Mouse (Mus musculus) splenic B cell, adult 2 months (primary cell): ENCODE measurements around the gene Rtn4r.
"Not testable (repeated sequence)": the region's sequence is repeated elsewhere in the genome, so short reads cannot be mapped to it uniquely, and the experiment has no call there.

Experiments
- DNase-seq: peaks from one replicate; pipeline ENCODE4 v3.0.0-alpha.2; 2011; ENCODE audit warnings: low read depth, low spot score
- H3K27me3 ChIP-seq: 2 replicates; pipeline ENCODE4 v1.6.1; 2012; ENCODE audit warnings: mild to moderate bottlenecking, low read length, moderate library complexity, mixed read lengths; ENCODE audit not compliant: control insufficient read depth, poor library complexity, insufficient read depth, severe bottlenecking
- H3K36me3 ChIP-seq: 2 replicates; pipeline ENCODE4 v1.6.1; 2012; ENCODE audit warnings: mild to moderate bottlenecking, low read length, moderate library complexity, mixed read lengths; ENCODE audit not compliant: control insufficient read depth, poor library complexity, insufficient read depth, severe bottlenecking

Gene Rtn4r

DNA sequence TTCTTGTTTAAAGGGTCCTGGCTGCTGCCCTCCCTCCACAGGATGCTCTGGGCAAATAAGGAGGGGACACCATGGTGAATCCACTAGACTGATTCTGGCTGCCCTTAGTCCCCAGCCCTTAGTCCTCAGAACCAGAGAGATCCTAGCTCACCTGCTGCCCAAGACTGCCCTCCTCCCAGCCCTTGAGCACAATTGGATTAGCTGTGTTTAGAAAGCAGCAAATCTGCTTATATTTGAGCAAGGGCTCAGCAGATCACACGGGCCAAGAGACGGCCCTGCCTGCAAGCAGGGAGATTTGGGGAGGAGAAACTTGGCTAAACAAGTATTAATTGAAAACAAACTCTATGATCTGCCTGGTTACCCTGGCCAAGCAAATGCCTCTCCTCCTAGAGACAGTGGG lies 52.1 kb downstream of the Rtn4r start:
- Histone ChIP-seq H3K27me3 (no peaks in the 10 kb centered on the region), H3K36me3 (no peaks in the 10 kb centered on the region)
- no peak for DNase-seq

DNA sequence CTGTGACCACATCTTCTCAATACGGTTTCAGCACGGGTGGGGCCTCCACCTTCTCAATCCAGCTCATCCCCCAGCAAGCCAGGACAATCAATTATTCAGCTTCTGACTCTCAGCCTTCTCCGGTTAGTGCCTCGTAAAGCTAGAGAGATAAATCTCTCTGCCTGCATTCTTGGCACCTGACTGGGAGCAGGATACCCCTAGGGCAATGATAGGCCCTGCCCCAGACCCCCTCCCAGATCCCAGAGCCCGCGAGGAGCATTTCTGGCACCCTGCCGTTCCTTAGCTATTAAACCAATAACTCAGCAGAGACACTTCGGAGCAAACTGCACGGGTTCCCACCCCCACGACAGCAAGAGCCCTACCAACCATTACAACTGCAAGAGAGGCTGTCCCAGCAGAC lies 54.0 kb downstream of the Rtn4r start:
- no peak for DNase-seq
- no peaks in the 10 kb centered on the region for H3K27me3 ChIP-seq
- no peaks in the 10 kb centered on the region for H3K36me3 ChIP-seq

DNA sequence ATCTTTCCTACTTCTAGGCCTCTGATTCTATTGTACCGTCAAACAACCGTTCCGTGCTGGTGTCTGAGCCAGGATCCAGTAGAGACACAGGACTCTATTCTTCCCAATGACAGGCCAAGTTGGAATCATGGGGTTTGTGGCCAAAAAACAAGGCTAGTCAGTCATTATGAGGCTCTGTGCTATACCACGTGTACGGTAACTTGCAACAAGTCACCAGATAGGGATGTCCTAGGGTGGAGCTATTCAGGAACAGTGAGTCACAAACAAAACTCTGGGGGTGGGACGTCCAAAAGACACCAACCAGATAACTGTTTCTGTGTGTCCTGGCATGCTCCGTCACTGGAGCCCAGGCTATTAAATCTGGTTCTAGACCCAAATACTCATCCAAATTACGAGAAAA lies 55.3 kb downstream of the Rtn4r start:
- Histone ChIP-seq H3K36me3 (no peaks in the 10 kb centered on the region), H3K27me3 (no peaks in the 10 kb centered on the region)
- DNase-seq, result no peak

DNA sequence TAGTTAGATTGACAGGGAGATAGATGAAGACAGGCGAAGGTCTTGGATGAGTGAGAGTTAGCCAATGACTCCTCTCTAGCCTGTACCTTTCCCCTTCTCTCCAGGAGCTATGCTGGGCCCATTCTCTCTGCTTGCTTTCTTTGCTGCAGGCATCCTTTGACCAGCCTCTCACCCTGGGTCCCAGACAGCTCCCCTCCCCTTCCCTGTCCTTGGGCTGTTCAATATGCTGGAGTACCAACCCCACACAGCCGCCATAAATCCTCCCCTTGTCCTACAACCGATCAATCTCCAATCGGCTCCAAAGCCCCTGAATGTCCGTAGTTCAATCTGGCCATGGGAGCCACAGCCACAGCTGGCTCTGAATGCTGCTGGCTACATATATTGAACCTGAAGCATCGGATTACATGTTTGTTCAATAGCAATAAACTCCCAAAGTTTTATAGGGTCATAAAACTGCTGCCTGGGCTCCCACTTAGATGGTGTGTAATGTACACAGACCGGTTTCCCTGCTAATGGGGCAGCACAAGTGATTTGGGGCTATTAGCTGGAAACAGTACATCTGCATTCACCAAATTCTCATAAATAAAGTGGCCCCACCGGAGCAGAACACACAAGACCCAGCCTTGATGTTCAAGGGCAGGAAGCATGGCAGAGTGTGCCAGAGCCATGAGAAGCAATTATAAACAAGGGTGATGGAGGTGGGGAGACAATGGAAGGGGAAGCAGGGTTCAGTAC lies 58.4 kb downstream of the Rtn4r start:
- no peaks in the 10 kb centered on the region for H3K27me3 ChIP-seq
- no peak for DNase-seq
- no peaks in the 10 kb centered on the region for H3K36me3 ChIP-seq

DNA sequence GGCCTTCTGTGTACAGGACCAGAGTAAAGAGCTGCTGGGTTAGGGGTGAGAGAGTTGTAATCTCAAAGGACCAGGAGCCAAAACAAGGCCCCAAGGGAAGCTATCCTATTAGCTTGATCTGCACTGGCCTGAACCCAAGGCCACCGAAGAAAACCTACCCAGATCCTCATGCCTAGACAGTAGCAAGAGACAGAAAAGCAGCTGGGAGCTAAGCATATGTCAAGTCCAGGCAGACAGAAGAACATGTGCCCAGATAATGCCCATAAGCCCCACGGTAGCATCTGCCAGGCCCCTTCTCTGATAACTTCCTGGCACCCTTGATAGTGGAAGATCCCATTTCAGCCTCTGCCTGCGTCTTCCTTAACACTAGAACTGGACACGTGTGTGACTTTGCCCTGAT lies 59.4 kb downstream of the Rtn4r start:
- H3K36me3 ChIP-seq, result no peaks in the 10 kb centered on the region
- DNase-seq, result no peak

DNA sequence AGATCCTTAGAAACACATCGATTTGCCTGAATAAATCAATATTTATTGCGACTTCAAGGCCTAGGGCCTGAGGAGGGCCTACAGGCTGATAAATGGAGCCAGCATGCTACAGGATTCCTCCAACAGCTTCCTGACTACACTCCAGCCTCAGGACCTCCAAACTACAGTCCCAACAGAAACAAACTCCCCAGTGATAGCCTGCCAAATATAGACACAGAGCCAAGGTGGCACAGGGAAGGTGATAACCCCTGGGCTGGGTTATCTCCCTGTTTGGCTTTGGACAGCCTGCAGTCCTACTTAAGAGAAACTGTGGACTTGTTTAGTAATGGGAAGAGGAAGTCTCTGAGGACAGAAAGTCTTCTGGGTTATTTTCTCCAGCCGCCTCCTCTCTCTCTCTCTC lies 59.8 kb downstream of the Rtn4r start:
- no peaks in the 10 kb centered on the region for H3K27me3 ChIP-seq
- no peaks in the 10 kb centered on the region for H3K36me3 ChIP-seq
- no peak for DNase-seq

More for the DNA sequence above, 59.4 kb downstream of the Rtn4r start:
- H3K27me3 ChIP-seq, result no peaks in the 10 kb centered on the region

DNA sequence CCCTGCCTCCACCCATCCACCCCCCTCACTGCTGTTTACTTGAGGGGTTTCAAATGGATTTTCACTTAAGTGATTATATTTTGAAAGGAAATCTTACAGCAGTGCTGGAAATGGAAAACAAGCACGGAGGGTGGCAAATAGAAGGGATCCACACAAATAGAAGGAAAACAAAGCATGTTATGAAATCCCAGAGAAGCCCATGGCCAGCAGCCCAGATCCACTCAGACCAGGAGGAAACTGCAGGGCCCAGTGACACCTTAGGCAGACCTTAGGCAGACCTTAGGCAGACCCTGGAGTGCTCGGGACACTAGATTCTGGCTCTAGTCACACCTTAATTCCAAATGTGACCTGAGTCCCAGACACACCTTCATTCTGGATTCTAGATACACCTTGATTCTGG lies 63.6 kb downstream of the Rtn4r start:
- no peak for DNase-seq
- no peaks in the 10 kb centered on the region for H3K27me3 ChIP-seq
- H3K36me3 ChIP-seq, result no peaks in the 10 kb centered on the region

DNA sequence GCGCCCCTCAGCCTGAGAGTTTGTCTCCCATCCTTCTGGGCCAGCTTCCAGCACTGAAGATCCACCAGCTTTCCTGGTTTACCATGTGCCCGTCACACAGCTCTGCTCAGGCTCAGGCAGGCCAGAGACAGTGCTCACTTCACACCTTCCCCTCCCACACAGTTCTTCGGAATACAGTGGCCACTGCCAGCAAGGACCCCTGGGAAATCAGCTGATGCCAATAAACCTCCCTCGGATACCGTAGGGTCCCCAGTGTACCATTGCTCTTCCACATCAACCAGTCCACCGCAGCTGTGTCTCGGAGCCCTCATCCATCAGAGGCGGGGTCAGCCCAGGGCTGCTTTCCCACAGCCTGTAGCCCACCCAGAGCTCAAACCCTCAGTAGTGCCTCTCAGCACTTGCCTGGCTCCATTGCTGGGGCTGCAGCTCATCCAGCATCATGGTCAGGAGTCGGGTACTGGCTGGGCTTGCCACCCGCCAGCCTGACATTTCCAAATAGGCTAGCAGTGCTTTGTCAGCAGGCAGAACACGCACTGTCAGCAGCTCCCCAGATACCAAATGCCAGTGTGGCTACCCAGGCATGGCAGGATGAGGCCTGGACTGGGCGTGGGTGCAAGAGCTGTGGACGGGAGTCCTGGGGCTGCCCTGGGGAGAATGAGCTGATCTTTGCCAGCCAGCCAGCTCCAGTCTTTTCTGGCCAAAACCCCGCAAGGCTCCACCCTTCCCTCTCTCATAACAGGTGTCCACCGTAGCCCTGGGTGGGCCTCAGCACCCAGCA lies 67.0 kb downstream of the Rtn4r start:
- Histone ChIP-seq H3K36me3 (no peaks in the 10 kb centered on the region), H3K27me3 (no peaks in the 10 kb centered on the region)
- DNase-seq, result no peak

DNA sequence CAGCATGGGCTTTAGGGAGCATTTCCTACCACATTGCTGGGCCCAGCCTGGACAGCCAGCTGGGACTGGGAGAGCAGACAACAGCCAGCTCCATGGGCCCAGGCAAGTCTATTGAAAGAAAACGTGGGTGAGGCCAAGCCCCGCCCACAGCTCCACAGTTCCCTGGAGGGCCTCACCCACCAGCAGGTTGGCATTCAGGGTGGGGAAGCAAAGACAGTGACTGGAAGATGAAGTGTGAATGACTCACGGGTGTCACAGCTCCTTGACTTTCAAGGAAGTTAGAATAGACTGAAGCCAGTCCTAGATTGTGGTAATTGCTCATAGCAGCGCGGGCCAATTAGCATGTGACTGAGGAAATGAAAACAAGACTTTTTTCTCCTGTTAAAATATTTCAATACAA lies 67.6 kb downstream of the Rtn4r start:
- DNase-seq, result peak; percentile 23
- H3K36me3 ChIP-seq, result no peaks in the 10 kb centered on the region
- H3K27me3 ChIP-seq, result no peaks in the 10 kb centered on the region

DNA sequence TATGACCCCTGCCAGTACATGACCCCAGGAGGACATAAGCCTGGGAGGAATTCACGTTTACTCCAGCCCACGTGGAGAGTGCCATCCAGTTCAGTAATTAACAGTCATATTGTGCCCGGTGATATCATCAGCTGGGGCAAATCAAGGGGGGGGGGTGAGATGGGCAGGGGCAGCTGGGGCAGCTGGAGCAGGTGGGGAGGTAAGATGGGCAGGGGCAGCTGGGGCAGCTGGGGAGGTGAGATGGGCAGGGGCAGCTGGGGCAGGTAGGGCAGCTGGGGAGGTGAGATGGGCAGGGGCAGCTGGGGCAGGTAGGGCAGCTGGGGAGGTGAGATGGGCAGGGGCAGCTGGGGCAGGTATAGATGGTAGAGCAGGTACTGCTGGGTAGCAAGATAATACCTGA lies 68.1 kb downstream of the Rtn4r start:
- H3K36me3 ChIP-seq, H3K27me3 ChIP-seq, DNase-seq: not testable (repeated sequence)

DNA sequence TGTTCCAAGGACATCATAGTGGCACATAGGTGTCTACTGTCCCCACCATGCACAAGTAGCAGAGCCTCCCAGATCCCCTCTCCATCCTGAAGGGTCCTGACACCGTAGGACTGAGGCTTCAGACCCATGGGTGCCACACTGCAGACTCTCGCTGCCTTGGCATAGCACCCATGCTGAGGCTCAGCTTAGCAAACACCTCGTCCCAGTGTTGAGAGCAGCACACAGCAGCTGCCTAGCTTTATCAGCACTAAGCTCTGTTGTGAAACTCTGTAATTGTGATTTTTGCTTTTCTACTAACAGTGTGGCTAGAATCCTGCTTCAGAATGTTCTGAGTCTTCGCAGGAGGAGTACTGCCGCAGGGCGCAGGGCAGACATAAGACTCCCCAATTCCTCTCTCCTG lies 70.4 kb downstream of the Rtn4r start:
- Histone ChIP-seq H3K36me3 (no peaks in the 10 kb centered on the region), H3K27me3 (no peaks in the 10 kb centered on the region)
- DNase-seq, result no peak

DNA sequence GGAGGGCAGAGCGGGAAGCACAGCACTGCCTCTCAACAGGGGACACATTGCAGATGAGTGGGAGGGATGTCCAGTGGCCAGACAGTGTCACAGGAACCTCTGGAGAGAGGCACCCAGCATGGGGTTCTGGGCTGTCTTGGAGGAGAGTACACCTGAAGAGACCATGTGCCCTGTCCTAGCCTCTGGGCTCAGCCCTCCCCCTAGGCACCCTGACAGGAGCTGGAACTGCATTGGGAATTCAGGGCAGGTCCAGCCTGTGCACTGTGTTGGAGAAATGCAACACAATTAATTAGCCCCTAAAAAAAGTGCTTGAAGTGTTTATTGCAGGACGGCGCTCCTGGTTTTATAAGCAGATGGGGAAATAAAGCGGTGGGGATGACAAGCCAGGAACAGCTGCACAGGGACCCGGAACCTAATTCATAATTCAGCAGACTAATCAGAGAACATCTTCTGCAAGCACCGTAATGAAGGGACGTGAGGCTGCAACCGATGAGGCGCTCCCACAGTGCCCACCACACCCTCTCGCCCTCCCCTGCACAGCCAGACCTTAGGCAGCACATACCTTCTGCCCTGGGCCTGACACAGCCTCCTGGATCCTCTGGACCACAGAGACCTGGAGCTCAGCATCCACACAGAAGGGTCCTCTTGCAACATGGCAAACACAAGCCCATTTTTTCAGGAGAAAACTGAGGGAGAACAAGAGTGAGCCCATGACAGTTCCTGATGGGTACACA lies 71.1 kb downstream of the Rtn4r start:
- Histone ChIP-seq H3K36me3 (no peaks in the 10 kb centered on the region), H3K27me3 (no peaks in the 10 kb centered on the region)
- no peak for DNase-seq

DNA sequence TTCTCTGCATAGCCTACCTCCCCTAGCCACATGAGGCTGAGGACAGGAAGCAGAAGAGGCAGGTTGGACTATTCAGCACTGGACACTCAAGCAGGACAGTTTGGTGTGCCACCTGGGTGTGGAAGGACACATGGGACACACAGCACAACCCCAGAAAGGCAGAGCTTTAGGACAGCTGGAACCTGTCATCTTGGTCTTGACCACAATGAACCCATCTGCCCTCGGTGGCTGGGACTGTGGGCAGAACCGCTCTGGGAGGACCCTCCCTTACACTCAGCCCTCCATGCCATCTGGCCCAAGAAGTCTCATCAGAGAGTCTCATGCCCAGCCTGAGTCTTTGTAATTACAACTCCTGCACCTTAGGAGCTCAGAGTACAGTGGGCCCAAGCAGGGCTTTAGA lies 72.6 kb downstream of the Rtn4r start:
- no peak for DNase-seq
- Histone ChIP-seq H3K36me3 (no peaks in the 10 kb centered on the region), H3K27me3 (no peaks in the 10 kb centered on the region)

DNA sequence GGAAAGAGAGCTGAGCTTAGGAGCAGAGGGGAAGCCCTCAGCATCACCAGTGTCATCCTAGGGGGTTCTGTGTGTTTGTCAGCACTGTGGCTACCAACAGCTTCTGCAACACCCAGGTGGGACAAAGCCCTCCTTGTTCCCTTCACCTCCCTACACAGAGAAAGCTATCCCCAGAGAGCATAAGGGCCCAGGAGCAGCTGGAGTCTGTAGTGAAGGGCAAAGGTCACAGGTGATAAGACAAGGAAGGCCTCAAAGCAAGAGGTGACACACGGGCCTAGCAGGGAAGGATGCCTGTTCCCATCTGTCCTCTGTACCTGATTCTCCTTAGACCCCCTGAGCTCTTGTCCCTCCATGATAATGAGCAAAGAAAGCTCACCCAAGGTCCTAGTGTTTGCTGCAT lies 74.2 kb downstream of the Rtn4r start:
- no peak for DNase-seq
- H3K36me3 ChIP-seq, result no peaks in the 10 kb centered on the region
- H3K27me3 ChIP-seq, result no peaks in the 10 kb centered on the region
